Mouse (Mus musculus) small intestine, adult 2 months (tissue): ENCODE data around the gene Hspa12b. TPM values are rescaled to one million over a fixed set of nuclear protein-coding genes. Genes with fewer than 3 reads are reported as not detected.

Experiments
- H3K27ac ChIP-seq: fragments of 200-500 bp; 2 replicates; pipeline ENCODE4 v1.5.1; 2012; ENCODE audit warnings: low read depth, low read length, control low read depth, inconsistent platforms; ENCODE audit not compliant: insufficient read depth
- H3K27me3 ChIP-seq: fragments of 200-500 bp; 2 replicates; pipeline ENCODE4 v1.6.1; 2012; ENCODE audit warnings: mild to moderate bottlenecking, moderate library complexity, low read length, inconsistent platforms; ENCODE audit not compliant: control insufficient read depth, insufficient read depth
- H3K36me3 ChIP-seq: fragments of 200-500 bp; 2 replicates; pipeline ENCODE4 v1.6.1; 2012; ENCODE audit warnings: mild to moderate bottlenecking, low read length, control low read depth, inconsistent platforms; ENCODE audit not compliant: control insufficient read depth, insufficient read depth
- H3K4me1 ChIP-seq: fragments of 200-500 bp; 2 replicates; pipeline ENCODE4 v1.6.1; 2012; ENCODE audit warnings: low read length, inconsistent platforms, mixed read lengths; ENCODE audit not compliant: control insufficient read depth, insufficient read depth, insufficient read length
- H3K4me3 ChIP-seq: fragments of 200-500 bp; 2 replicates; pipeline ENCODE4 v1.5.1; 2012; ENCODE audit warnings: low read depth, mild to moderate bottlenecking, control low read depth, inconsistent platforms, low read length, moderate library complexity
- CTCF ChIP-seq: fragments of 200-500 bp; IDR thresholded peaks from 2 replicates; pipeline ENCODE4 v1.5.1; 2012; ENCODE audit warnings: low read depth, mild to moderate bottlenecking, control low read depth, inconsistent platforms, low read length, moderate library complexity, mixed read lengths; ENCODE audit not compliant: insufficient replicate concordance, insufficient read length; ENCODE audit errors: extremely low read depth
- POLR2A ChIP-seq: fragments of 200-500 bp; IDR thresholded peaks from 2 replicates; pipeline ENCODE4 v1.6.1; 2012; ENCODE audit warnings: low read depth, mild to moderate bottlenecking, control low read depth, inconsistent platforms, low read length, moderate library complexity
- WGBS: fragments of 180-500 bp; shearing (Covaris S2); methylation state at CpG from one replicate; pipeline ENCODE4 v1.1.7; 2018; 5-methylcytosine and 5-hydroxymethylcytosine counted together
- polyA plus RNA-seq: library from polyadenylated mRNA; depleted of rRNA; stranded (reverse); fragments of >200 nt; gene quantifications from 2 replicates; pipeline ENCODE4 v1.2.3, GENCODE M21; 2012

Hspa12b gene
- polyA plus RNA-seq, 1 experiment, result 3.3 TPM

- peak; percentile 52 for TF ChIP-seq CTCF
- no peak for TF ChIP-seq POLR2A
- Histone ChIP-seq H3K4me1 (peaks cover 21% of the 10 kb centered on the region), H3K27me3 (no peaks in the 10 kb centered on the region), H3K4me3 (peak within 1 kb of the TSS; percentile 92), H3K27ac (peak within 1 kb of the TSS; percentile 85), H3K36me3 (peaks cover 3% of the 10 kb centered on the region; the same call in 1 of the 2 replicates)
- WGBS, result 4% methylated on average over 52 of the region's 57 CpGs
Observed at GRCm38 (mm10) chr2:131179990-131180587, 53.0 kb downstream of the Hspa12b start, which contains the start of gene Cenpb. Gene Cenpb (minus strand): TSS chr2:131180067.

GRCm38 (mm10) chr2:131186343-131186742 lies 59.3 kb downstream of the Hspa12b start:
- Histone ChIP-seq H3K4me3 (peak overlapping the region; percentile 94), H3K4me1 (peaks cover 14% of the 10 kb centered on the region; the same call in 1 of the 2 replicates), H3K27ac (peak overlapping the region; percentile 22; the same call in 1 of the 2 replicates), H3K27me3 (no peaks in the 10 kb centered on the region), H3K36me3 (0 out of 2 replicates have a peak, but pooled peaks cover under 1% of the 10 kb centered on the region)
- WGBS, result 3% methylated on average over 14 of the region's 14 CpGs
- TF ChIP-seq POLR2A (no peak), CTCF (no peak)

- Histone ChIP-seq H3K36me3 (peaks cover 5% of the 10 kb centered on the region; the same call in 1 of the 2 replicates), H3K27ac (peak within 1 kb of the TSS; percentile 50), H3K4me1 (peaks cover 14% of the 10 kb centered on the region; the same call in 1 of the 2 replicates), H3K4me3 (peak within 1 kb of the TSS; percentile 94), H3K27me3 (no peaks in the 10 kb centered on the region)
- under 1% methylated on average over 43 of the region's 43 CpGs for WGBS
- TF ChIP-seq CTCF (peak; percentile 24; the same call in 1 of the 2 replicates), POLR2A (0 out of 2 replicates have a peak, but pooled peaks have one; percentile 37)
Observed at GRCm38 (mm10) chr2:131186771-131187601, 59.9 kb downstream of the Hspa12b start, which contains the start of the genes Cdc25b and Spef1. Gene Cdc25b (plus strand): TSS chr2:131186949. Gene Spef1 (minus strand): TSS chr2:131187282.

DNA sequence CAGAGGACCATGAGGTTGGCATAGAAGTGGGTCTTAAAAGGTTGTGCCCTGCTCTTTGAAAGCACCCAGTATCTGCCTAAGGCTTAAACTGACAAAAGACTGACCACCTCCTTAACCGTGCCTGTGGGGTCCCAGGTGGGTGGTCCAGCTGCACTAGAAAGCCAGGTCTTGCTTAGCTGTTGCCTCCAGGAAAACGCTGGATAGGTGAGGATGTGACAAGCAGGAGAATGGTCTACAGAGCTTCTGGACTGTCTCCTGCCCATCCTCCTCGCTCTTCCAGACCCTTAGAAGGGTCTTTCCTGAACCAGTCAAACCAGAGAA lies 60.5 kb downstream of the Hspa12b start:
- TF ChIP-seq POLR2A, result no peak
- TF ChIP-seq CTCF, result no peak
- WGBS, result 45% methylated on average over 3 of the region's 3 CpGs
- Histone ChIP-seq H3K36me3 (peaks cover 8% of the 10 kb centered on the region), H3K27ac (no peak overlapping the region), H3K27me3 (no peaks in the 10 kb centered on the region), H3K4me1 (peaks cover 14% of the 10 kb centered on the region; the same call in 1 of the 2 replicates), H3K4me3 (peak overlapping the region; percentile 94)

DNA sequence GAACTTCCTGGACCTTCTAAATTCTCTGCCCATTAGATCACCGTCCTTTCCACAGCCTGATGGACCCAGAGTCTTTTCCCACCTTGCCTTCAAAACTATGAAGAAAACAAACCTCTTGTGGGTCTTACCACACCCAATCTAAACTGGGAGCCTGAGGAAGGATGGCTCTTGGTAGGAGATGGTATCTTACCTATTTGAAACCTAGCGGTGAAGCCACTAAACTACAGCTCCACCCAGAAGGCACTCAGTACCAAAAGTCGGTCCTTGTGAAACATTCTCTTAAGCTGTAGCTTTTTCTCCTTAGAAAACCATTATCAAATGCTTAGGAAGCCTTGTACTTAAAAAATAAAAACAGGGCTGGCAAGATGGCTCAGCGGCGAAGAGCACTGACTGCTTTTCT lies 61.2 kb downstream of the Hspa12b start:
- H3K27me3 ChIP-seq, result no peaks in the 10 kb centered on the region
- H3K4me3 ChIP-seq, result no peak overlapping the region
- WGBS, result 93% methylated on average over 5 of the region's 5 CpGs
- peaks cover 15% of the 10 kb centered on the region for H3K36me3 ChIP-seq
- H3K4me1 ChIP-seq, result peaks cover 14% of the 10 kb centered on the region; the same call in 1 of the 2 replicates
- TF ChIP-seq CTCF (no peak), POLR2A (no peak)
- no peak overlapping the region for H3K27ac ChIP-seq

- WGBS, result 39% methylated on average over 5 of the region's 5 CpGs
- TF ChIP-seq POLR2A (no peak), CTCF (no peak)
- H3K27ac ChIP-seq, result peak overlapping the region; percentile 36
Observed at GRCm38 (mm10) chr2:131189521-131190309, 62.6 kb downstream of the Hspa12b start.

More at GRCm38 (mm10) chr2:131189521-131190309, 62.6 kb downstream of the Hspa12b start:
- Histone ChIP-seq H3K36me3 (peaks cover 17% of the 10 kb centered on the region), H3K27me3 (no peaks in the 10 kb centered on the region), H3K4me3 (no peak overlapping the region), H3K4me1 (peaks cover 14% of the 10 kb centered on the region; the same call in 1 of the 2 replicates)
